Comparison of ENCODE assay signal across 13 mouse cellular contexts in genomic region chr14:26454851-26455250, GRCm38 (mm10).
DNase-seq lines count a peak whose midpoint lies in the region; ATAC-seq lines count a peak whose summit lies in the region.
"Had no signal": no experiment of that assay in that cellular context is flagged by ENCODE, and none has a peak within 500 bp of the region (broad histone marks: within the 10 kb centered on the region; RNA-seq: fewer than 3 reads in every experiment).

No protein-coding gene starts in this region.

- H3K27ac ChIP-seq in heart, embryonic 14.5 days (replicated peaks in 1 of 2; ENCODE audit: control insufficient read depth in 1 of 2, insufficient read depth in 1 of 2, low read depth in 2 of 2, low read length in 2 of 2) = no peak overlapping the region
- H3K27ac ChIP-seq in heart, embryonic 11.5 days (ENCODE audit: low read depth, low read length) = no peak overlapping the region
- H3K27ac ChIP-seq in embryonic facial prominence, embryonic 10.5 days (replicated peaks) = no peak overlapping the region
- H3K27ac ChIP-seq: midbrain, embryonic 12.5 days; neural tube, embryonic 15.5 days had no signal

- WGBS in heart, embryonic 14.5 days = 51% methylated on average over 16 of the region's 16 CpGs
- 56% methylated on average over 16 of the region's 16 CpGs for WGBS in heart, embryonic 11.5 days (ENCODE audit: insufficient replicate concordance)
- WGBS in embryonic facial prominence, embryonic 10.5 days = 56% methylated on average over 16 of the region's 16 CpGs

- peak; percentile 23 for DNase-seq in ES-CJ7 (ENCODE audit: low read depth, low spot score)
- peak; percentile 26 for DNase-seq in embryonic facial prominence, embryonic 10.5 days (ENCODE audit: low spot score)
- peak; percentile 17 for DNase-seq in lung, postnatal 10 days
- no peak for DNase-seq in cerebellum, postnatal 10 days
- DNase-seq in c-Kit-positive CD71-positive TER-119-positive erythroid progenitor cells, embryonic 14.5 days (ENCODE audit: low spot score) = no peak
- DNase-seq in thymus, postnatal 14 days = no peak
- DNase-seq: cerebellum, postnatal 25 days; kidney, adult 8-10 months had no signal

- H3K27me3 ChIP-seq in heart, embryonic 14.5 days (ENCODE audit: control insufficient read depth, insufficient read depth, low read length) = no peaks in the 10 kb centered on the region
- no peaks in the 10 kb centered on the region for H3K27me3 ChIP-seq in heart, embryonic 11.5 days (ENCODE audit: control insufficient read depth, insufficient read depth, low read length)
- no peaks in the 10 kb centered on the region for H3K27me3 ChIP-seq in embryonic facial prominence, embryonic 10.5 days (replicated peaks; ENCODE audit: low read depth, poor library complexity, severe bottlenecking)
- H3K27me3 ChIP-seq: midbrain, embryonic 12.5 days; neural tube, embryonic 15.5 days had no signal

- peaks cover 5 to 9% of the 10 kb centered on the region in 2 experiments for H3K4me1 ChIP-seq in heart, embryonic 14.5 days (ENCODE audit: control insufficient read depth in 2 of 2, insufficient read depth in 2 of 2, low read length in 2 of 2)
- H3K4me1 ChIP-seq in heart, embryonic 11.5 days (ENCODE audit: control insufficient read depth, insufficient read depth, low read length) = peaks cover 8% of the 10 kb centered on the region
- H3K4me1 ChIP-seq in embryonic facial prominence, embryonic 10.5 days = peaks cover 12% of the 10 kb centered on the region

- H3K9ac ChIP-seq in heart, embryonic 14.5 days (ENCODE audit: low read length) = no peak overlapping the region
- no peak overlapping the region for H3K9ac ChIP-seq in heart, embryonic 11.5 days (ENCODE audit: low read depth, low read length)
- H3K9ac ChIP-seq: midbrain, embryonic 12.5 days; neural tube, embryonic 15.5 days had no signal

- H3K9me3 ChIP-seq in heart, embryonic 14.5 days (ENCODE audit: control insufficient read depth, low read length) = no peaks in the 10 kb centered on the region
- H3K9me3 ChIP-seq in heart, embryonic 11.5 days (replicated peaks; ENCODE audit: control insufficient read depth, low read length) = no peaks in the 10 kb centered on the region
- no peaks in the 10 kb centered on the region for H3K9me3 ChIP-seq in embryonic facial prominence, embryonic 10.5 days
- H3K9me3 ChIP-seq: midbrain, embryonic 12.5 days; neural tube, embryonic 15.5 days had no signal

- H3K4me2 ChIP-seq in heart, embryonic 14.5 days (ENCODE audit: low read length) = peak overlapping the region; percentile 14; the same call in 1 of the 2 replicates
- H3K4me2 ChIP-seq in heart, embryonic 11.5 days = no peak overlapping the region; the same call in 1 of the 2 replicates
- H3K4me2 ChIP-seq: midbrain, embryonic 12.5 days; neural tube, embryonic 15.5 days had no signal

- H3K4me3 ChIP-seq in heart, embryonic 14.5 days (ENCODE audit: control insufficient read depth in 1 of 2, insufficient read depth in 1 of 2, low read depth in 1 of 2, low read length in 2 of 2) = no peak overlapping the region
- H3K4me3 ChIP-seq in heart, embryonic 11.5 days (ENCODE audit: low read depth, low read length) = no peak overlapping the region
- no peak overlapping the region for H3K4me3 ChIP-seq in embryonic facial prominence, embryonic 10.5 days
- H3K4me3 ChIP-seq: erythroblast, embryonic 14.5 days; midbrain, embryonic 12.5 days; neural tube, embryonic 15.5 days had no signal

- no peak for ATAC-seq in heart, embryonic 14.5 days (ENCODE audit: insufficient number of reproducible peaks, insufficient read depth, low FRiP score, low read depth)
- ATAC-seq in heart, embryonic 11.5 days (replicated peaks; ENCODE audit: insufficient number of reproducible peaks, low FRiP score, low TSS enrichment) = no peak

- H3K36me3 ChIP-seq in heart, embryonic 14.5 days (ENCODE audit: control insufficient read depth, insufficient read depth, low read length) = peaks cover 19% of the 10 kb centered on the region
- 0 out of 2 replicates have a peak, but pooled peaks cover 3% of the 10 kb centered on the region for H3K36me3 ChIP-seq in heart, embryonic 11.5 days (ENCODE audit: control insufficient read depth, insufficient read depth, low read length)
- peaks cover 28% of the 10 kb centered on the region for H3K36me3 ChIP-seq in embryonic facial prominence, embryonic 10.5 days (replicated peaks)

Comparison
In these comparisons a context has a peak if more than half of its experiments do, and no peak if none do; other contexts are left out.
1. DNase-seq: peak in ES-CJ7 (single experiment), embryonic facial prominence, embryonic 10.5 days (single experiment) and lung, postnatal 10 days (single experiment); none in cerebellum, postnatal 10 days (0 of 2), c-Kit-positive CD71-positive TER-119-positive erythroid progenitor cells, embryonic 14.5 days (single experiment) and thymus, postnatal 14 days (single experiment).